Mouse (Mus musculus) CH12.LX (cell line): ENCODE data around the gene R3hdm2. TPM values are rescaled to one million over a fixed set of nuclear protein-coding genes. Genes with fewer than 3 reads are reported as not detected.
A peak's percentile ranks its signal among the peaks of the same experiment; 100 is the strongest.

Source experiments
- DNase-seq: peaks from one replicate; pipeline ENCODE4 v3.0.0-alpha.2; 2013; ENCODE audit errors: extremely low read depth
- H3K27ac ChIP-seq: 2 replicates; pipeline ENCODE4 v1.5.1; 2012; ENCODE audit warnings: low read depth, mild to moderate bottlenecking, control low read depth, moderate library complexity; ENCODE audit not compliant: insufficient read depth
- H3K27me3 ChIP-seq: replicated peaks from 2 replicates; pipeline ENCODE3; 2012; ENCODE audit warnings: inconsistent platforms
- H3K36me3 ChIP-seq, 2 experiments: replicated peaks in 1 of 2; 2 replicates each; pipeline versions ENCODE3 to v1.6.1; 2012; ENCODE audit warnings: inconsistent platforms in 1 of 2, low read length in 1 of 2, mild to moderate bottlenecking in 1 of 2, mixed read lengths in 1 of 2, moderate library complexity in 1 of 2; ENCODE audit not compliant: control insufficient read depth in 1 of 2, insufficient read depth in 1 of 2
- H3K4me1 ChIP-seq, 2 experiments: 2 replicates each; pipeline ENCODE4 v1.6.1; 2012; ENCODE audit warnings: inconsistent platforms in 1 of 2, moderate library complexity in 1 of 2; ENCODE audit not compliant: insufficient read depth in 2 of 2, control insufficient read depth in 1 of 2
- H3K4me2 ChIP-seq: 2 replicates; pipeline ENCODE4 v1.6.1; 2012; ENCODE audit warnings: low read depth, mild to moderate bottlenecking, control low read depth; ENCODE audit not compliant: poor library complexity, insufficient read depth, severe bottlenecking
- H3K4me3 ChIP-seq, 3 experiments: fragments of 150-350 bp in 1 of 3; sonication (generic) in 1 of 3; replicated peaks in 1 of 3; 2 replicates each; pipeline versions ENCODE3 to v1.5.1; 2011 to 2012; ENCODE audit warnings: low read depth in 2 of 3, low read length in 2 of 3, mild to moderate bottlenecking in 2 of 3, moderate library complexity in 2 of 3, control low read depth in 1 of 3, improper control_type of control experiment in 1 of 3, inconsistent platforms in 1 of 3, mixed read lengths in 1 of 3; ENCODE audit not compliant: poor library complexity in 1 of 3
- H3K79me2 ChIP-seq: replicated peaks from 2 replicates; pipeline ENCODE4 v1.6.1; 2012; ENCODE audit warnings: mild to moderate bottlenecking, moderate library complexity; ENCODE audit not compliant: control insufficient read depth, poor library complexity, insufficient read depth, severe bottlenecking; ENCODE audit errors: extremely low read depth
- H3K9ac ChIP-seq: 2 replicates; pipeline ENCODE4 v1.6.1; 2012; ENCODE audit warnings: low read depth, mild to moderate bottlenecking, control low read depth, moderate library complexity; ENCODE audit not compliant: insufficient read depth
- H3K9me3 ChIP-seq: replicated peaks from 2 replicates; pipeline ENCODE3; 2012; ENCODE audit warnings: low read length, inconsistent platforms, mixed read lengths
- CHD1 ChIP-seq: IDR thresholded peaks from 2 replicates; pipeline ENCODE4 v1.6.1; 2012; ENCODE audit warnings: low read depth, low read length, improper control_type of control experiment, inconsistent platforms
- CHD2 ChIP-seq: IDR thresholded peaks from 2 replicates; pipeline ENCODE4 v1.6.1; 2011; ENCODE audit warnings: low read length, improper control_type of control experiment
- EP300 ChIP-seq: IDR thresholded peaks from 2 replicates; pipeline ENCODE4 v1.6.1; 2011; ENCODE audit warnings: low read length, improper control_type of control experiment
- IRF4 ChIP-seq: IDR thresholded peaks from 2 replicates; pipeline ENCODE4 v1.6.1; 2014; ENCODE audit warnings: low read depth, mild to moderate bottlenecking, inconsistent platforms, low read length, improper control_type of control experiment
- JUN ChIP-seq: IDR thresholded peaks from 2 replicates; pipeline ENCODE4 v1.6.1; 2011; ENCODE audit warnings: low read depth, mild to moderate bottlenecking, low read length, improper control_type of control experiment, moderate library complexity; ENCODE audit not compliant: insufficient read depth
- MAX ChIP-seq: IDR thresholded peaks from 2 replicates; pipeline ENCODE4 v1.6.1; 2011; ENCODE audit warnings: low read length, improper control_type of control experiment
- MEF2A ChIP-seq: IDR thresholded peaks from 2 replicates; pipeline ENCODE4 v1.6.1; 2014; ENCODE audit warnings: low read depth, mild to moderate bottlenecking, inconsistent platforms, low read length, improper control_type of control experiment, borderline replicate concordance
- RAD21 ChIP-seq: IDR thresholded peaks from 2 replicates; pipeline ENCODE4 v1.6.1; 2011; ENCODE audit warnings: low read depth, mild to moderate bottlenecking, low read length, improper control_type of control experiment, moderate library complexity
- RCOR1 ChIP-seq: conservative IDR thresholded peaks from 2 replicates; pipeline ENCODE4 v1.6.1; 2012; ENCODE audit warnings: low read depth, mild to moderate bottlenecking, inconsistent platforms, low read length, improper control_type of control experiment
- TBP ChIP-seq: conservative IDR thresholded peaks from 2 replicates; pipeline ENCODE4 v1.6.1; 2011; ENCODE audit warnings: low read depth, low read length, improper control_type of control experiment
- TCF12 ChIP-seq: IDR thresholded peaks from 2 replicates; pipeline ENCODE4 v1.6.1; 2014; ENCODE audit warnings: low read depth, mild to moderate bottlenecking, inconsistent platforms, low read length, improper control_type of control experiment
- USF1 ChIP-seq: IDR thresholded peaks from 2 replicates; pipeline ENCODE4 v1.6.1; 2014; ENCODE audit warnings: low read depth, mild to moderate bottlenecking, inconsistent platforms, low read length, improper control_type of control experiment
- ZKSCAN1 ChIP-seq: IDR thresholded peaks from 2 replicates; pipeline ENCODE4 v1.6.1; 2012; ENCODE audit warnings: low read depth, inconsistent platforms, low read length, improper control_type of control experiment, borderline replicate concordance
- ZMIZ1 ChIP-seq: IDR thresholded peaks from 2 replicates; pipeline ENCODE4 v1.6.1; 2012; ENCODE audit warnings: low read depth, mild to moderate bottlenecking, inconsistent platforms, low read length, improper control_type of control experiment
- ZNF384 ChIP-seq: IDR thresholded peaks from 2 replicates; pipeline ENCODE4 v1.6.1; 2012; ENCODE audit warnings: low read depth, low read length, improper control_type of control experiment, inconsistent platforms
- dilution Hi-C: fragments of 300-500 bp; cut with MboI; formaldehyde crosslinking; loops from 2 replicates; pipeline ENCODE4 v1.14.3; 2020; ENCODE audit warnings: low sequenced_read_pairs; ENCODE audit not compliant: extremely low pct_unique_long_range_greater_than_20kb, extremely low pct_ligation_motif_present
- in situ Hi-C: fragments of 300-500 bp; cut with MboI; formaldehyde crosslinking; loops from 3 replicates; pipeline ENCODE4 v1.14.3; 2019; ENCODE audit warnings: low sequenced_read_pairs, low pct_ligation_motif_present, low pct_unique_long_range_greater_than_20kb, mixed read lengths
- polyA plus RNA-seq: library from polyadenylated mRNA; unstranded; fragments of >175 nt; gene quantifications from 2 replicates; pipeline ENCODE4 v1.2.1, GENCODE M21; 2012; ENCODE audit warnings: low read depth; ENCODE audit not compliant: insufficient read length
- total RNA-seq, 2 experiments: library from RNA; depleted of rRNA; stranded (reverse); fragments of 300-350 nt in 1 of 2; fragments of >200 nt in 1 of 2; gene quantifications; 2 replicates each; pipeline ENCODE4 v1.2.3; 2012 to 2014

R3hdm2 gene
- total and polyA plus RNA-seq, 3 experiments, result 7.0 to 23.6 (median 8.7) TPM

GRCm38 (mm10) chr10:127414141-127414540 is 34.0 kb downstream of the R3hdm2 start:
- Histone ChIP-seq H3K27ac (no peak overlapping the region), H3K9ac (no peak overlapping the region), H3K36me3 (peaks cover 12 to 26% of the 10 kb centered on the region in 2 experiments), H3K9me3 (no peaks in the 10 kb centered on the region), H3K27me3 (no peaks in the 10 kb centered on the region), H3K4me1 (peaks cover 2 to 10% of the 10 kb centered on the region in 2 experiments; a peak in 2 of 4 replicates), H3K4me3 (no peak overlapping the region), H3K79me2 (no peaks in the 10 kb centered on the region), H3K4me2 (no peak overlapping the region)
- TF ChIP-seq ZNF384 (0 out of 2 replicates have a peak, but pooled peaks have one; percentile 26), RAD21 (no peak)
- dilution Hi-C loops (no loop called here), in situ Hi-C loops (no loop called here)
- DNase-seq, result no peak

GRCm38 (mm10) chr10:127420131-127420530 is 40.0 kb downstream of the R3hdm2 start:
- DNase-seq, result no peak
- Histone ChIP-seq H3K79me2 (no peaks in the 10 kb centered on the region), H3K4me2 (no peak overlapping the region), H3K36me3 (peaks cover 3 to 11% of the 10 kb centered on the region in 2 experiments), H3K27ac (no peak overlapping the region), H3K9me3 (no peaks in the 10 kb centered on the region), H3K27me3 (no peaks in the 10 kb centered on the region), H3K4me1 (peaks cover 2 to 22% of the 10 kb centered on the region in 2 experiments; a peak in 2 of 4 replicates), H3K9ac (no peak overlapping the region), H3K4me3 (no peak overlapping the region)
- in situ Hi-C loops (no loop called here), dilution Hi-C loops (no loop called here)
- TF ChIP-seq RAD21, result no peak

- H3K27ac ChIP-seq, result no peak overlapping the region
- peaks cover 2 to 24% of the 10 kb centered on the region in 2 experiments; a peak in 2 of 4 replicates for H3K4me1 ChIP-seq
- no peak overlapping the region for H3K4me2 ChIP-seq
- H3K9me3 ChIP-seq, result no peaks in the 10 kb centered on the region
- in situ Hi-C loops, result no loop called here
- no peak overlapping the region for H3K4me3 ChIP-seq
- peaks cover 3 to 12% of the 10 kb centered on the region in 2 experiments for H3K36me3 ChIP-seq
- no peak for DNase-seq
- dilution Hi-C loops, result no loop called here
- H3K79me2 ChIP-seq, result no peaks in the 10 kb centered on the region
- H3K9ac ChIP-seq, result no peak overlapping the region
- no peak for TF ChIP-seq CHD1
- no peak for TF ChIP-seq TCF12
- no peak for TF ChIP-seq USF1
- no peak for TF ChIP-seq RCOR1
- TF ChIP-seq EP300, result no peak
- no peak for TF ChIP-seq CHD2
- no peak for TF ChIP-seq JUN
- TF ChIP-seq ZMIZ1, result no peak
- TF ChIP-seq IRF4, result no peak
- TF ChIP-seq TBP, result no peak
- TF ChIP-seq MEF2A, result no peak
- TF ChIP-seq ZKSCAN1, result no peak
- no peak for TF ChIP-seq MAX
- TF ChIP-seq, all 38 proteins: peak for 0
- no peaks in the 10 kb centered on the region for H3K27me3 ChIP-seq
Observed at GRCm38 (mm10) chr10:127420676-127421353, 40.7 kb downstream of the R3hdm2 start.
